Mouse (Mus musculus) kidney, adult 10 weeks (tissue): Measurements from ENCODE around the gene Ccdc144b. TPM values are rescaled to one million over a fixed set of nuclear protein-coding genes. Genes with fewer than 3 reads are reported as not detected.

Experiments
- polyA plus RNA-seq: library from polyadenylated mRNA; stranded (reverse); fragments of 350-450 nt; fragmentation: Illumina TruSeq; extraction: RNeasy Lipid Tissue Mini Kit (QIAGEN cat#74804); gene quantifications from one replicate; pipeline ENCODE4 v1.2.3, GENCODE M21; 2014; ENCODE audit warnings: low read depth, low replicate concordance

Gene Ccdc144b
- not detected for polyA plus RNA-seq

DNA sequence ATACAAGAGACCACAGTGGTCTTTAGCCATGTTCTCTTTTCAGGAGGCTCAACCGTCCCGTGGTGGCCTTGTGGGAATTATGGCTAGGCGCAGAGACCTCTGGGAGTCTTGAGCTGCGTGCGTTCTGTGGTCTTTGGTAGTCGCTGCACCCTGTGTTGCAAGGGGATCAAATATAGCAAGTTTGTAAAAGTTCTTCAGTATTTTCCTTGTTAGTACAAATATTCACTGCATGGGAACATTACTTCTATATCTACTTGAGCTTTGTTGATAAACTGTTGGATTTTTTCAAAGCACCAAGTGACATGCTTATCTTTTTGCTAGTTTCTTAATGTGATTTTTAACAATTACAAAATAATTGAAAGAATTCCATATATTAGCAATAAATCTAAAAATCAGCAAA is at the start of gene Ccdc144b:
TSS of gene Ccdc144b (minus strand) at position 101 of the 400 bp plus-strand sequence.

DNA sequence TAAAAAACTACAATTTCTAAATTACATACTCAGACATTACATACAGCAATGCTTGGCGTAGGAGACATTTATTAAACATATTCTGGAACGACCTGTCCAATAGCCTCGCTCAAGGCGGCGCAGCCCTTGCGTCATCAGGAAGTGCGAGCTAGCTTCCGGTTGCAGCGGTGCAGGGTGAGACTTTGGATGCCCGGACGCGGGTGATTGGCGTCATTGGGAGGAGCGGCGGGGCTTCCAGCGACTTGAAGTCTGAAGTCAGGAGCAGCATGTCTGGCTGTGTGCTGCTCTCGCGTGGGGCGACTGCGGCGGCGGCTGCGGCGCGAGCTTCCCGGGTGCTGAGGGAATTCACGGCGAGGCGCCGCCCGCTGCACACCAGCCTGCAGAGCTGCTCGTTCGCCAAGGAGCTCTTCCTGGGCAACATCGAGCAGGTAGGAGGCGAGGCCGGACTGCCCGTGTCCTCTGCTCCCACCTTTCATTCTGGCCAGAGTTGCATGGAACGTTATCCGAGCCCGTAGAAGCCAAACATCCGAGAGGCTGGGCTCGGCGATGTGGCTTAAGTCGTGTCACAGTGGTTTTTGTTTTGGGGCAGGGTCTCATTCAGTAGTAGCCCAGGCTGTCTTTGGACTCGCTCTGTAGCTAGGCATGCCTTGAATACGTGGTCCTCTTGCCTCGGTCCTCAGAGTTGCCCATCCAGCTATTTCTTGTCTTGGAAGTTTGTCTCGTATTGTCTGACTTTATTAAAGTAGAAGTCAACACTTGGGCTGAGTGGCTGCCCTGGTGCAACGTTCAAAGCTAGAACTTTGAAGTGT is 12.7 kb upstream of the Ccdc144b start, which contains the start of gene Acad9:
TSS of gene Acad9 (plus strand) at position 137 of the 809 bp plus-strand sequence.

DNA sequence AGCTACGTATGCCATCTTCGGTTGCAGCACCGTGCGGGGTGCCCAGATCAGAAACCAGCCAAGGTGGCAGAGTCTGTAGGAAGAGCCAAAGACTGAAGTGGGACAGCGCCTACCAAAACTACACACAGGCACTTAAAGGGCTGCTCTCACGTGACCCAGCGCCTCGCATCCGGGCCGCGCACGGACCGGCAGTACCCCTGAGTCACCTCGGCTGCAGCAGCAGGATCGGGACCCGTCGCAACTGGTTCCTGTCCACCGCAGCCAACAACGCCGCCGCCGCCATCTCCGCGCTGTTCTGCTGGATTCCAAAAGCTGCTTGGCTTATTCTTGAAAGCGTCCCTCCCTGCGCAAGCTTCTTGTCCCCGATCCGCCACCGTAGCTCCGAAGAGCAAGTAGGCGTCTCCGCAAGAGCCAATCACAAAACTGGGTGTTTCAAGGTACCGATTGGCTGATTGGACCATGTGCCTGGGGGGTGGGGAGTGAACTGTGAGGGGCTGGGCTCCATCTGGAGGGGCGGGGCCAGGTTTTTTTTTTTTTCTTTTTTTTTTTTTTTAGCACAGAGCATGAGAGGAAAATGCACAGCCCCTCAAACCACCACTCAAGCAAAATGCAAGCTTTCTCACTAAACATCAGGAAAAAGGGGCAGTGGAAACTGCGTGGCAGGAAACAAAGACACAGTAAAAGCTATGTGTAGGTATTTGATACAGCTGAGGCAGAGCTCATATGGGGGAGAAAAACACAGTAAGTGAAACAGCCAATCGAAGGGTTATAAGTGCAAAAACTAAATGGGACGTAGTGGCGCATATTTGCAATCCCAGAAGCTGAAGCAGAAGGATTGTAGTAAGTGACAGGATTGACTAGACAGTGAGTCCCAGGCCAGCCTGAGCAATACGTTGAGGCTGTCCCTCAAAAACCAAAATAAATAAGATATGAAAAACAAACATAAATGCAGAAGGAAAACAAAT is 52.8 kb downstream of the Ccdc144b start, which contains the start of gene Mccc1:
TSS of gene Mccc1 (minus strand) at position 404 of the 965 bp plus-strand sequence.

Other genes with a start within 250 kb of the Ccdc144b start
- 224 TPM for gene Dcun1d1, start 116.1 kb downstream of the Ccdc144b start, polyA plus RNA-seq
- 257 TPM for gene Mccc1, start 52.9 kb downstream of the Ccdc144b start, polyA plus RNA-seq
- 38.6 TPM for gene Acad9, start 12.4 kb upstream of the Ccdc144b start, polyA plus RNA-seq
- gene D3Ertd254e, start 97.5 kb upstream of the Ccdc144b start, polyA plus RNA-seq, result 12.7 TPM
- not detected for gene Qrfpr, start 168.8 kb upstream of the Ccdc144b start, polyA plus RNA-seq